Mouse (Mus musculus) liver, embryonic 14.5 days (tissue): Measurements from ENCODE around the gene Gm20662. TPM values are rescaled to one million over a fixed set of nuclear protein-coding genes. Genes with fewer than 3 reads are reported as not detected.
A peak's percentile ranks its signal among the peaks of the same experiment; 100 is the strongest.

Experiments
- ATAC-seq: fragments of 200-750 bp; cut with Nextera tagmentation; 2 replicates; pipeline ENCODE4 v1.8.0; 2017; ENCODE audit warnings: moderate number of reproducible peaks, mild to moderate bottlenecking, moderate library complexity; ENCODE audit not compliant: insufficient read depth
- DNase-seq, 3 experiments: peaks; one replicate each; pipeline ENCODE4 v3.0.0-alpha.2; 2012 to 2013; ENCODE audit warnings: low read depth in 3 of 3, low spot score in 3 of 3
- H3K27ac ChIP-seq: fragments of 300-500 bp; sonication (generic); 2 replicates; pipeline ENCODE4 v1.5.1; 2014; ENCODE audit warnings: moderate library complexity, mild to moderate bottlenecking, control low read depth, inconsistent platforms
- H3K27me3 ChIP-seq: fragments of 300-500 bp; sonication (generic); 2 replicates; pipeline ENCODE4 v1.6.1; 2014; ENCODE audit warnings: mild to moderate bottlenecking, low read length, moderate library complexity; ENCODE audit not compliant: control insufficient read depth, insufficient read depth
- H3K36me3 ChIP-seq: fragments of 300-500 bp; sonication (generic); replicated peaks from 2 replicates; pipeline ENCODE4 v1.6.1; 2014; ENCODE audit warnings: low read depth; ENCODE audit not compliant: control insufficient read depth, insufficient read depth
- H3K4me1 ChIP-seq, 2 experiments: fragments of 200-500 bp in 1 of 2; fragments of 300-500 bp in 1 of 2; sonication (generic) in 1 of 2; replicated peaks; 2 replicates each; pipeline ENCODE4 v1.6.1; 2012 to 2014; ENCODE audit warnings: antibody characterized with exemption in 1 of 2, inconsistent platforms in 1 of 2, low read length in 1 of 2; ENCODE audit not compliant: control insufficient read depth in 2 of 2, insufficient read depth in 2 of 2
- H3K4me2 ChIP-seq: fragments of 300-500 bp; sonication (generic); 2 replicates; pipeline ENCODE4 v1.6.1; 2014; ENCODE audit warnings: low read depth, mild to moderate bottlenecking, control low read depth, moderate library complexity
- H3K4me3 ChIP-seq, 2 experiments: fragments of 200-500 bp in 1 of 2; fragments of 300-500 bp in 1 of 2; sonication (generic) in 1 of 2; 2 replicates each; pipeline ENCODE4 v1.5.1; 2012 to 2014; ENCODE audit warnings: low read depth in 2 of 2, low read length in 2 of 2, mild to moderate bottlenecking in 2 of 2, control low read depth in 1 of 2, inconsistent platforms in 1 of 2, moderate library complexity in 1 of 2; ENCODE audit not compliant: insufficient read depth in 1 of 2
- H3K9ac ChIP-seq: fragments of 300-500 bp; sonication (generic); replicated peaks from 2 replicates; pipeline ENCODE4 v1.6.1; 2014; ENCODE audit warnings: mild to moderate bottlenecking, control low read depth, moderate library complexity
- H3K9me3 ChIP-seq: fragments of 300-500 bp; sonication (generic); 2 replicates; pipeline ENCODE4 v1.6.1; 2016; ENCODE audit warnings: low read length, mixed read lengths; ENCODE audit not compliant: control insufficient read depth
- CTCF ChIP-seq: IDR thresholded peaks from 2 replicates; pipeline ENCODE4 v1.5.1; 2016; ENCODE audit warnings: antibody characterized with exemption, low read depth, control low read depth
- EP300 ChIP-seq: IDR thresholded peaks from 2 replicates; pipeline ENCODE4 v1.6.1; 2016; ENCODE audit warnings: antibody characterized with exemption, low read depth
- WGBS: fragments of 180-500 bp; shearing (Covaris S2); extraction: QIAGEN DNeasy Blood & Tissue Kit; methylation state at CpG from one replicate; pipeline ENCODE4 v1.1.7; 2014; ENCODE audit not compliant: insufficient replicate concordance; 5-methylcytosine and 5-hydroxymethylcytosine counted together
- polyA plus RNA-seq, 2 experiments: library from polyadenylated mRNA; depleted of rRNA in 1 of 2; stranded (reverse) in 1 of 2; unstranded in 1 of 2; fragments of >200 nt; fragmentation: Nextera tagmentation in 1 of 2; extraction: Ambion mirVana in 1 of 2; gene quantifications; 2 replicates each; pipeline versions ENCODE4 v1.2.1 to v1.2.3; 2012 to 2014

Gene Gm20662
- polyA plus RNA-seq, 2 experiments, result 0.95 TPM; not detected in 1

DNA sequence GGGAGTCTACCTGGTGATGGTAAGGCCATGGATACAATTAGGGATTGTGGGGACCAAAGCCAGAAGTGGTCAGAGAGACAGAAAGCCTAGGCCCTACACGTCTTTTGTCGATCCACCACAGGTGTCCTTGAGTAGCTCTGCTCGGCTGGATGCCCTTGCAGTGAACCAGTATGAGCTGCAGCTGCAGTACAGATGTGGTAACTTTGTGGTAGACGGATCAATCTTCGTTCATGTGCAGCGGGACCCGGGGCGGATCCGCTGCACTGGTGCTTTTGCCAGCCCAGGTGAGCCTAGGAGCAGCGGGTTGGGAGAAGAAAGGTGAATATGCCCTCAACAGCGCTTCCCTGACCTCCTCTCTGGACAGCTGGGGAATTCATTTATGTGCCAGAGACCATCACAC, 3.1 kb upstream of the Gm20662 start:
- no peak overlapping the region for H3K4me2 ChIP-seq
- no peak for ATAC-seq
- H3K27ac ChIP-seq, result no peak overlapping the region
- H3K27me3 ChIP-seq, result no peaks in the 10 kb centered on the region
- H3K4me3 ChIP-seq, result no peak overlapping the region
- no peaks in the 10 kb centered on the region for H3K9me3 ChIP-seq
- TF ChIP-seq EP300 (no peak), CTCF (no peak)
- no peak overlapping the region for H3K9ac ChIP-seq
- no peak for DNase-seq
- H3K4me1 ChIP-seq, result peaks cover 0 to 3% of the 10 kb centered on the region in 2 experiments; a peak in 1 of 4 replicates
- 78% methylated on average over 11 of the region's 11 CpGs for WGBS
- H3K36me3 ChIP-seq, result no peaks in the 10 kb centered on the region

DNA sequence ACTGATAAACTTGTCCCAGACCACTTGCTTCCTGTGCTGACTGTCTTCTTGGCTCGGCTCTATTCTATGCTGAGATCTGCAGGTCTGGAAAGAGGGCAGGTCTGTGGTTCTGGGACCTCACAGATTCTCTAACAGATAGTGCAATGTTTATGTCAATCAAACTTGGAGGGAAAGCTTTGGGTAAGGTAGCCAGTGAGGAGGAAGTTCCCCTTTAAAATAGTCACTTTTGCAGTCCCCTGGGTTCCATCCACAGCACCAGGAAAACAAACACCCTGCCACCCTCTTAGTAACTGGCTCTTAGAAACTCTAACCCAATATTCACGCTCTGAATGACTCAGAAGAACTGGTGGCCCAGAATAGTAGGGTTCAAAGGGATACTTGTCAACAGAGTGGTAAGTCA, 1.7 kb upstream of the Gm20662 start:
- H3K9ac ChIP-seq, result no peak overlapping the region
- no peak overlapping the region for H3K4me2 ChIP-seq
- DNase-seq (no peak), ATAC-seq (no peak)
- no peak overlapping the region for H3K4me3 ChIP-seq
- no peaks in the 10 kb centered on the region for H3K36me3 ChIP-seq
- TF ChIP-seq EP300, result no peak
- no peak for TF ChIP-seq CTCF
- H3K4me1 ChIP-seq, result peaks cover 0 to 3% of the 10 kb centered on the region in 2 experiments; a peak in 1 of 4 replicates
- H3K27me3 ChIP-seq, result no peaks in the 10 kb centered on the region
- no peaks in the 10 kb centered on the region for H3K9me3 ChIP-seq
- WGBS, result 14% methylated on average over 2 of the region's 2 CpGs
- no peak overlapping the region for H3K27ac ChIP-seq

DNA sequence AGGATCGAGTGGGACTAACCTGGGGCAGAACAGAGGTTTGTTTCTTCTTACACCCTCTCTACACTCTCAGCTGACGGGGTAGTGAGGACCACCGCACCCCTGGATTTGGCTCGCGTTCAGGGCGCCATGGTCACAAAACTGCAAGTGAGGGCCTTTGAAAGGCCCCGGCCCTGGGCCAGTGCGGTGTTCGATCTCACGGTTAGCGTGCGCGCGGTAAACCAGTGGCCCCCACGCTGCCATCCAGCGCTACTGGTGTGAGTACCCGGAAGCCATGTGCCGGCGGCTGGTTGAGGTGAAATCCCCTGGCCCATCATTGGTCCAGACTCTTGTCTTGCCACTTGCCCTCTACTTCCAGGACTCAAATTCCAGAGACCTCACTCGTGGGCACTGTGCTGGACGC, 636 bp upstream of the Gm20662 start:
- H3K4me2 ChIP-seq, result no peak overlapping the region
- H3K9ac ChIP-seq, result no peak overlapping the region
- DNase-seq (no peak), ATAC-seq (no peak)
- no peak overlapping the region for H3K4me3 ChIP-seq
- no peaks in the 10 kb centered on the region for H3K27me3 ChIP-seq
- TF ChIP-seq CTCF (no peak), EP300 (no peak)
- H3K27ac ChIP-seq, result no peak overlapping the region
- no peaks in the 10 kb centered on the region for H3K36me3 ChIP-seq
- H3K4me1 ChIP-seq, result no peaks in the 10 kb centered on the region
- no peaks in the 10 kb centered on the region for H3K9me3 ChIP-seq
- 87% methylated on average over 21 of the region's 21 CpGs for WGBS

DNA sequence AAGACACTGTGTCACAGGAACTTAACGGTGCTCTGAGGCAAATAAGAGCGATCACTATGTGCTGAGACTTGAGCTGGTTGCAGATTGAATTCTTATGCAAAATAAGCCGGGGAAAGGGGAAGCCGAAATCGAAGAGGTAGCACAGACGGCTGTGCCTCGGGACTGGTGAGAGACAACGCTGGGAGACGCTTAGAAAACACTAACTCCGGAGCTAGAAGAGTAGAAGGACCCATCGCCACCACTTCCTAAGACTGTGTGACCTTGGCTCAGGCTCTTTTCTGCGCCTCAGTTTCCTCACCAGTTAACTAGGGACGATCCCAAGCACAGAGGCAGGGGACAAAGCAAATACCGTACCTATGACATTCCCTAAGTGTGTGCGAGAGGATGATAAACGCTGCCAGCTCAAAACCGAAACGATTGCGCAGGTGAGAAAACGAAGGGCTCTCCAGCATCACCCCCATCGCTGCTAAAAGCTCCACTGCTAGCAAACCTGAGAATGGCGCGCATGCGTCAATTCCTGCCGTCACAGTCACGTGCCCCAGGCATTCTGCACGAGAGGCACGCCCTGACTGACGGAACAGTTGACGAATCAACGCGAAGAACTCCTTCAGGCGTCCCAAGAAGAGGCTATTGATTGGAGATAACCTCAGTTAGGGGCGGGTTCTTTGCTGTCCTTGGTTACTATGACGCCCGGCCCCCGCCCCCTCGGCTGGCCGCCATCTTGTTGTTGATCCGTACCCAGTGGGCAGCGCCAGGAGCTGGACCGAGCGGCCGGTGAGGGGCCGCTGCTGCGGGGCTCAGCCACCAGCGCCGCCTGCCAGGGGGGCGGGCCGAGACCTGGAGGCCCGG, 6.0 kb downstream of the Gm20662 start, which contains the start of gene Ip6k1:
TSS of gene Ip6k1 (plus strand) at position 580 of the 849 bp plus-strand sequence.
- TF ChIP-seq EP300 (no peak), CTCF (no peak)
- Histone ChIP-seq H3K36me3 (peaks cover 8% of the 10 kb centered on the region), H3K9me3 (no peaks in the 10 kb centered on the region), H3K27ac (peak within 1 kb of the TSS; percentile 89), H3K4me1 (peaks cover 21% of the 10 kb centered on the region in 2 experiments), H3K9ac (peak within 1 kb of the TSS; percentile 99), H3K4me3 (peak within 1 kb of the TSS; percentile 92 to 95), H3K27me3 (no peaks in the 10 kb centered on the region), H3K4me2 (peak within 1 kb of the TSS; percentile 87)
- WGBS, result under 1% methylated on average over 51 of the region's 51 CpGs
- peak; percentile 100 for DNase-seq
- ATAC-seq, result peak; percentile 97

DNA sequence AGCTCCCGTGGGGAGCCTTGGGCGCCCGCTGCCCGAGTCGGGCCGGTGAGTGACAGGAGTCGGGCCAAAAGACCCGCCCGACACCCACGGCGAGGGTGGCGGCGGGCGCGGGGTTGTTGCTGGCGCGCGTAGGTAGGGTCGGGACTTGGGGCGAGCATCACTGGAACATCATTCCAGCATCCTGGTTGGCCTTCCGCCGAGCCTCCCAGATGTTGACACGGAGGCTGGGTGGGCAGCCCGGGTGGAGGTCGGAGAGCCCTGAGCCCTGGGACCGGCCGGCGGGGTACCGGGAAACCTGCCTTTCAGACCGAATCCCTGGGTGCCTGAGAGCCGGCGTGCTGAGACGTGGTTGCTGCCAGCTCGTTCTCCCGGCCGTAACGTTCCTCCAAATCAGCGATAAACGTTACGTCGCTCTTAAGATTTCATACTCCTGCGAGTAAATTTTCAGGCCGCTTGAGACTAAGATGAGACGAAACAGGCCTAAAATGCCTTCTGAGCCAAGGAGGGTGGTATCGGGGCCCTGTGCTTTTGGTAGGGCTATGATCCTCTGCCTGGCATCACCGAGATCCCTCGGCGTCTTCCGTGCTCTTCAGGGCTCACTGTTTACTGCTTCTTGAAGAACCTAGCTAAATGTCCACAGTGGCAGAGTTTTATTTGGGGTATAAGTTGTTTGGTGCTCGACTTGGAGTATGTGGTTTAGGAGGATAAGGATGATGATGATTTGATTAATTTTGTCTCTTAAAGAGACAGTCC, 6.8 kb downstream of the Gm20662 start:
- WGBS, result under 1% methylated on average over 50 of the region's 50 CpGs
- DNase-seq, result no peak

More for the DNA sequence above, 6.8 kb downstream of the Gm20662 start:
- Histone ChIP-seq H3K9me3 (no peaks in the 10 kb centered on the region), H3K4me2 (peak overlapping the region; percentile 80), H3K27ac (peak overlapping the region; percentile 89), H3K9ac (peak overlapping the region; percentile 99), H3K27me3 (no peaks in the 10 kb centered on the region), H3K4me3 (peak overlapping the region; percentile 92 to 95), H3K36me3 (peaks cover 8% of the 10 kb centered on the region), H3K4me1 (peaks cover 21% of the 10 kb centered on the region in 2 experiments)
- no peak for TF ChIP-seq EP300
- TF ChIP-seq CTCF, result no peak
- ATAC-seq, result peak; percentile 60
